Mouse (Mus musculus) lung, embryonic 14.5 days (tissue): ENCODE results near the gene Edaradd. TPM values are rescaled to one million over a fixed set of nuclear protein-coding genes. Genes with fewer than 3 reads are reported as not detected.
A peak's percentile ranks its signal among the peaks of the same experiment; 100 is the strongest.

Experiments used
- ATAC-seq: fragments of 200-750 bp; cut with Nextera tagmentation; 2 replicates; pipeline ENCODE4 v1.8.0; 2017; ENCODE audit warnings: mild to moderate bottlenecking, moderate TSS enrichment, moderate library complexity; ENCODE audit not compliant: insufficient read depth
- DNase-seq: peaks from one replicate; pipeline ENCODE4 v3.0.0-alpha.2; 2015
- H3K27ac ChIP-seq: fragments of 300-500 bp; sonication (generic); 2 replicates; pipeline ENCODE4 v1.5.1; 2014; ENCODE audit warnings: low read depth, mild to moderate bottlenecking, moderate library complexity
- H3K27me3 ChIP-seq: fragments of 300-500 bp; sonication (generic); 2 replicates; pipeline ENCODE4 v1.6.1; 2014; ENCODE audit warnings: low read length, control low read depth; ENCODE audit not compliant: insufficient read depth
- H3K36me3 ChIP-seq: fragments of 300-500 bp; sonication (generic); 2 replicates; pipeline ENCODE4 v1.6.1; 2014; ENCODE audit warnings: control low read depth; ENCODE audit not compliant: insufficient read depth
- H3K4me1 ChIP-seq: fragments of 300-500 bp; sonication (generic); 2 replicates; pipeline ENCODE4 v1.6.1; 2014; ENCODE audit warnings: antibody characterized with exemption, control low read depth; ENCODE audit not compliant: insufficient read depth
- H3K4me2 ChIP-seq: fragments of 300-500 bp; sonication (generic); 2 replicates; pipeline ENCODE4 v1.6.1; 2014; ENCODE audit warnings: mild to moderate bottlenecking
- H3K4me3 ChIP-seq: fragments of 300-500 bp; sonication (generic); 2 replicates; pipeline ENCODE4 v1.5.1; 2014; ENCODE audit warnings: low read depth, low read length
- H3K9ac ChIP-seq: fragments of 300-500 bp; sonication (generic); 2 replicates; pipeline ENCODE4 v1.6.1; 2014
- H3K9me3 ChIP-seq: fragments of 300-500 bp; sonication (generic); 2 replicates; pipeline ENCODE4 v1.6.1; 2016; ENCODE audit warnings: low read depth, low read length, control low read depth
- CTCF ChIP-seq: IDR thresholded peaks from 2 replicates; pipeline ENCODE4 v1.5.1; 2016; ENCODE audit warnings: antibody characterized with exemption, low read depth
- WGBS: fragments of 180-500 bp; shearing (Covaris S2); extraction: QIAGEN DNeasy Blood & Tissue Kit; methylation state at CpG from one replicate; pipeline ENCODE4 v1.1.7; 2014; 5-methylcytosine and 5-hydroxymethylcytosine counted together
- polyA plus RNA-seq: library from polyadenylated mRNA; unstranded; fragments of >200 nt; fragmentation: Nextera tagmentation; extraction: Ambion mirVana; gene quantifications from 2 replicates; pipeline ENCODE4 v1.2.1, GENCODE M21; 2014

The Edaradd gene
- polyA plus RNA-seq: 1.2 and 1.9 TPM in 2 replicates

GRCm38 (mm10) chr13:12519955-12520584 is at the start of gene Edaradd:
Edaradd (minus strand) TSS chr13:12520438.
- H3K4me3 ChIP-seq: peak within 1 kb of the TSS; percentile 55
- H3K9me3 ChIP-seq: no peaks in the 10 kb centered on the region
- WGBS: under 1% methylated on average over 35 of the region's 35 CpGs
- H3K4me2 ChIP-seq: peak within 1 kb of the TSS; percentile 98
- ATAC-seq (peak; percentile 93), DNase-seq (peak; percentile 89)
- H3K27me3 ChIP-seq: no peaks in the 10 kb centered on the region
- TF ChIP-seq CTCF: peak; percentile 62
- no peaks in the 10 kb centered on the region for H3K4me1 ChIP-seq
- no peak within 1 kb of the TSS for H3K27ac ChIP-seq
- no peaks in the 10 kb centered on the region for H3K36me3 ChIP-seq
- peak within 1 kb of the TSS; percentile 62 for H3K9ac ChIP-seq

- 68% methylated on average over 7 of the region's 7 CpGs for WGBS
- no peak overlapping the region for H3K4me3 ChIP-seq
- no peak overlapping the region for H3K9ac ChIP-seq
- ATAC-seq (no peak), DNase-seq (no peak)
- H3K36me3 ChIP-seq: no peaks in the 10 kb centered on the region
- peaks cover 3% of the 10 kb centered on the region; the same call in 1 of the 2 replicates for H3K4me1 ChIP-seq
- no peaks in the 10 kb centered on the region for H3K27me3 ChIP-seq
- no peak overlapping the region for H3K4me2 ChIP-seq
- no peaks in the 10 kb centered on the region for H3K9me3 ChIP-seq
- no peak overlapping the region for H3K27ac ChIP-seq
- no peak for TF ChIP-seq CTCF
Measured at GRCm38 (mm10) chr13:12569741-12570140, 49.5 kb upstream of the Edaradd start.

- H3K9ac ChIP-seq: no peak overlapping the region
- no peak overlapping the region for H3K27ac ChIP-seq
- ATAC-seq: no peak
- 49% methylated on average over 9 of the region's 9 CpGs for WGBS
- DNase-seq: no peak
- no peaks in the 10 kb centered on the region for H3K27me3 ChIP-seq
- H3K9me3 ChIP-seq: no peaks in the 10 kb centered on the region
- H3K4me3 ChIP-seq: no peak overlapping the region
- no peaks in the 10 kb centered on the region for H3K36me3 ChIP-seq
- peaks cover 3% of the 10 kb centered on the region; the same call in 1 of the 2 replicates for H3K4me1 ChIP-seq
- TF ChIP-seq CTCF: no peak
- H3K4me2 ChIP-seq: no peak overlapping the region
Measured at GRCm38 (mm10) chr13:12568597-12569469, 48.6 kb upstream of the Edaradd start.

- WGBS: 74% methylated on average over 1 of the region's 1 CpGs
Measured at GRCm38 (mm10) chr13:12567936-12568335, 47.7 kb upstream of the Edaradd start.

GRCm38 (mm10) chr13:12565621-12566390 is 45.6 kb upstream of the Edaradd start, which contains the start of gene Ero1lb:
Ero1lb (plus strand) TSS chr13:12565874.
- ATAC-seq (peak; percentile 99), DNase-seq (peak; percentile 99)
- no peaks in the 10 kb centered on the region for H3K9me3 ChIP-seq
- peaks cover 3% of the 10 kb centered on the region; the same call in 1 of the 2 replicates for H3K4me1 ChIP-seq
- under 1% methylated on average over 73 of the region's 73 CpGs for WGBS
- H3K4me2 ChIP-seq: peak within 1 kb of the TSS; percentile 86
- H3K36me3 ChIP-seq: no peaks in the 10 kb centered on the region
- no peak; the same call in 1 of the 2 replicates for TF ChIP-seq CTCF
- peak within 1 kb of the TSS; percentile 64 for H3K9ac ChIP-seq
- H3K27me3 ChIP-seq: no peaks in the 10 kb centered on the region
- 0 out of 2 replicates have a peak within 1 kb of the TSS, but pooled peaks have one; percentile 8 for H3K27ac ChIP-seq
- H3K4me3 ChIP-seq: peak within 1 kb of the TSS; percentile 74

More at GRCm38 (mm10) chr13:12567936-12568335, 47.7 kb upstream of the Edaradd start:
- no peak for ATAC-seq
- TF ChIP-seq CTCF: no peak
- Histone ChIP-seq H3K9ac (no peak overlapping the region), H3K4me2 (no peak overlapping the region), H3K4me3 (no peak overlapping the region), H3K9me3 (no peaks in the 10 kb centered on the region), H3K27me3 (no peaks in the 10 kb centered on the region), H3K27ac (no peak overlapping the region), H3K36me3 (no peaks in the 10 kb centered on the region), H3K4me1 (peaks cover 3% of the 10 kb centered on the region; the same call in 1 of the 2 replicates)
- DNase-seq: no peak

- no peak for TF ChIP-seq CTCF
- Histone ChIP-seq H3K4me1 (peaks cover 3% of the 10 kb centered on the region; the same call in 1 of the 2 replicates), H3K9ac (no peak overlapping the region), H3K9me3 (no peaks in the 10 kb centered on the region), H3K4me3 (no peak overlapping the region), H3K4me2 (no peak overlapping the region), H3K27me3 (no peaks in the 10 kb centered on the region), H3K36me3 (no peaks in the 10 kb centered on the region), H3K27ac (no peak overlapping the region)
- no peak for DNase-seq
- no peak for ATAC-seq
- 77% methylated on average over 4 of the region's 4 CpGs for WGBS
Measured at GRCm38 (mm10) chr13:12562256-12562655, 42.0 kb upstream of the Edaradd start.
